Mouse (Mus musculus) forebrain, embryonic 14.5 days (tissue): ENCODE results near the gene Dnajc3. TPM values are rescaled to one million over a fixed set of nuclear protein-coding genes. Genes with fewer than 3 reads are reported as not detected.

ENCODE experiments used
- polyA plus RNA-seq: library from polyadenylated mRNA; unstranded; fragments of >200 nt; fragmentation: Nextera tagmentation; extraction: Ambion mirVana; gene quantifications from 2 replicates; pipeline ENCODE4 v1.2.1, GENCODE M21; 2014

The Dnajc3 gene
- polyA plus RNA-seq, 1 experiment from 2014 or later: 18.8 TPM

Other genes starting within 250 kb of the Dnajc3 start
- gene Abcc4, start 231.8 kb upstream of the Dnajc3 start, polyA plus RNA-seq: 1.0 and 1.3 TPM in 2 replicates
- 0.80 and 0.82 TPM in 2 replicates for gene Cldn10, start 150.1 kb upstream of the Dnajc3 start, polyA plus RNA-seq
- 30.2 and 40.4 TPM in 2 replicates for gene Dzip1, start 12.5 kb upstream of the Dnajc3 start, polyA plus RNA-seq
- 7.3 and 13.3 TPM in 2 replicates for gene Uggt2, start 161.5 kb downstream of the Dnajc3 start, polyA plus RNA-seq
- 0.50 and 1.3 TPM in 2 replicates for gene Hs6st3, start 200.4 kb downstream of the Dnajc3 start, polyA plus RNA-seq